Mouse (Mus musculus): Measurements from ENCODE around the gene Gabrg3. TPM values are rescaled to one million over a fixed set of nuclear protein-coding genes. Genes with fewer than 3 reads are reported as not detected.

Gene Gabrg3
- total and polyA plus RNA-seq, 3 experiments, result under 0.01 TPM; not detected in 2

- no peaks in the 10 kb centered on the region for H3K36me3 ChIP-seq (ENCODE audit: control insufficient read depth, insufficient read depth, low read length)
- intact Hi-C loops (cut with DNase I), result no loop called here
Observed at GRCm38 (mm10) chr7:57158211-57158610, 228.8 kb downstream of the Gabrg3 start.

GRCm38 (mm10) chr7:57153743-57154142 is 233.2 kb downstream of the Gabrg3 start:
- Histone ChIP-seq H3K27me3 (ENCODE audit: control insufficient read depth, insufficient read depth, low read length) (no peaks in the 10 kb centered on the region), H3K9ac (ENCODE audit: low read depth, low read length) (no peak overlapping the region), H3K4me3 (no peak overlapping the region), H3K4me1 (ENCODE audit: control insufficient read depth, insufficient read depth, low read length) (no peaks in the 10 kb centered on the region), H3K79me2 (replicated peaks; ENCODE audit: control insufficient read depth, insufficient read depth, low read length) (no peaks in the 10 kb centered on the region), H3K27ac (no peak overlapping the region), H3K36me3 (ENCODE audit: control insufficient read depth, insufficient read depth, low read length) (no peaks in the 10 kb centered on the region)
- TF ChIP-seq CTCF (IDR thresholded peaks at IDR 0.05), result no peak
- no peak for TF ChIP-seq EP300 (IDR thresholded peaks at IDR 0.05; ENCODE audit: insufficient read depth, low read depth, low read length)
- no peak for TF ChIP-seq POLR2A (IDR thresholded peaks at IDR 0.05; ENCODE audit: insufficient read depth, low read depth, low read length)
- intact Hi-C loops (cut with DNase I), result no loop called here
- DNase-seq, result no peak
- WGBS, result 58% methylated on average over 5 of the region's 5 CpGs

More at GRCm38 (mm10) chr7:57158211-57158610, 228.8 kb downstream of the Gabrg3 start:
- Histone ChIP-seq H3K9ac (ENCODE audit: low read depth, low read length) (no peak overlapping the region), H3K4me3 (no peak overlapping the region), H3K27ac (no peak overlapping the region), H3K4me1 (ENCODE audit: control insufficient read depth, insufficient read depth, low read length) (no peaks in the 10 kb centered on the region), H3K79me2 (replicated peaks; ENCODE audit: control insufficient read depth, insufficient read depth, low read length) (no peaks in the 10 kb centered on the region), H3K27me3 (ENCODE audit: control insufficient read depth, insufficient read depth, low read length) (no peaks in the 10 kb centered on the region)
- peak; percentile 9 to 20 for DNase-seq
- 70% methylated on average over 3 of the region's 3 CpGs for WGBS
- TF ChIP-seq EP300 (IDR thresholded peaks at IDR 0.05; ENCODE audit: insufficient read depth, low read depth, low read length) (no peak), POLR2A (IDR thresholded peaks at IDR 0.05; ENCODE audit: insufficient read depth, low read depth, low read length) (no peak), CTCF (IDR thresholded peaks at IDR 0.05) (no peak)

- no peak for TF ChIP-seq CTCF (IDR thresholded peaks at IDR 0.05)
- TF ChIP-seq EP300 (IDR thresholded peaks at IDR 0.05; ENCODE audit: insufficient read depth, low read depth, low read length), result no peak
- TF ChIP-seq POLR2A (IDR thresholded peaks at IDR 0.05; ENCODE audit: insufficient read depth, low read depth, low read length), result no peak
- Histone ChIP-seq H3K4me1 (ENCODE audit: control insufficient read depth, insufficient read depth, low read length) (no peaks in the 10 kb centered on the region), H3K4me3 (no peak overlapping the region), H3K36me3 (ENCODE audit: control insufficient read depth, insufficient read depth, low read length) (no peaks in the 10 kb centered on the region), H3K79me2 (replicated peaks; ENCODE audit: control insufficient read depth, insufficient read depth, low read length) (no peaks in the 10 kb centered on the region), H3K27ac (no peak overlapping the region), H3K9ac (ENCODE audit: low read depth, low read length) (no peak overlapping the region), H3K27me3 (ENCODE audit: control insufficient read depth, insufficient read depth, low read length) (no peaks in the 10 kb centered on the region)
- 73% methylated on average over 5 of the region's 5 CpGs for WGBS
- DNase-seq, result no peak
- intact Hi-C loops (cut with DNase I), result no loop called here
Observed at GRCm38 (mm10) chr7:57150768-57151167, 236.2 kb downstream of the Gabrg3 start.

- Histone ChIP-seq H3K4me1 (ENCODE audit: control insufficient read depth, insufficient read depth, low read length) (no peaks in the 10 kb centered on the region), H3K4me3 (no peak overlapping the region), H3K27ac (no peak overlapping the region), H3K79me2 (replicated peaks; ENCODE audit: control insufficient read depth, insufficient read depth, low read length) (no peaks in the 10 kb centered on the region), H3K9ac (ENCODE audit: low read depth, low read length) (no peak overlapping the region), H3K27me3 (ENCODE audit: control insufficient read depth, insufficient read depth, low read length) (no peaks in the 10 kb centered on the region), H3K36me3 (ENCODE audit: control insufficient read depth, insufficient read depth, low read length) (no peaks in the 10 kb centered on the region)
- intact Hi-C loops (cut with DNase I), result no loop called here
- no peak for DNase-seq
- WGBS, result 73% methylated on average over 4 of the region's 4 CpGs
- TF ChIP-seq CTCF (IDR thresholded peaks at IDR 0.05) (no peak), EP300 (IDR thresholded peaks at IDR 0.05; ENCODE audit: insufficient read depth, low read depth, low read length) (no peak), POLR2A (IDR thresholded peaks at IDR 0.05; ENCODE audit: insufficient read depth, low read depth, low read length) (no peak)
Observed at GRCm38 (mm10) chr7:57138072-57138704, 248.8 kb downstream of the Gabrg3 start.

- Histone ChIP-seq H3K4me3 (no peak overlapping the region), H3K9ac (ENCODE audit: low read depth, low read length) (no peak overlapping the region), H3K4me1 (ENCODE audit: control insufficient read depth, insufficient read depth, low read length) (no peaks in the 10 kb centered on the region), H3K79me2 (replicated peaks; ENCODE audit: control insufficient read depth, insufficient read depth, low read length) (no peaks in the 10 kb centered on the region), H3K27me3 (ENCODE audit: control insufficient read depth, insufficient read depth, low read length) (no peaks in the 10 kb centered on the region), H3K36me3 (ENCODE audit: control insufficient read depth, insufficient read depth, low read length) (no peaks in the 10 kb centered on the region), H3K27ac (no peak overlapping the region)
- 65% methylated on average over 4 of the region's 4 CpGs for WGBS
- no peak for DNase-seq
- TF ChIP-seq POLR2A (IDR thresholded peaks at IDR 0.05; ENCODE audit: insufficient read depth, low read depth, low read length) (no peak), EP300 (IDR thresholded peaks at IDR 0.05; ENCODE audit: insufficient read depth, low read depth, low read length) (no peak), CTCF (IDR thresholded peaks at IDR 0.05) (no peak)
- intact Hi-C loops (cut with DNase I), result no loop called here
Observed at GRCm38 (mm10) chr7:57133009-57133408, 254.0 kb downstream of the Gabrg3 start.

- no peak for DNase-seq
- Histone ChIP-seq H3K27ac (no peak overlapping the region), H3K79me2 (replicated peaks; ENCODE audit: control insufficient read depth, insufficient read depth, low read length) (no peaks in the 10 kb centered on the region), H3K27me3 (ENCODE audit: control insufficient read depth, insufficient read depth, low read length) (no peaks in the 10 kb centered on the region), H3K4me1 (ENCODE audit: control insufficient read depth, insufficient read depth, low read length) (no peaks in the 10 kb centered on the region), H3K4me3 (no peak overlapping the region), H3K9ac (ENCODE audit: low read depth, low read length) (no peak overlapping the region), H3K36me3 (ENCODE audit: control insufficient read depth, insufficient read depth, low read length) (no peaks in the 10 kb centered on the region)
- intact Hi-C loops (cut with DNase I), result no loop called here
- 72% methylated on average over 2 of the region's 2 CpGs for WGBS
- TF ChIP-seq CTCF (IDR thresholded peaks at IDR 0.05) (no peak), EP300 (IDR thresholded peaks at IDR 0.05; ENCODE audit: insufficient read depth, low read depth, low read length) (no peak), POLR2A (IDR thresholded peaks at IDR 0.05; ENCODE audit: insufficient read depth, low read depth, low read length) (no peak)
Observed at GRCm38 (mm10) chr7:57132471-57132870, 254.5 kb downstream of the Gabrg3 start.
